Mouse (Mus musculus) heart, postnatal 0 days (tissue): ENCODE data around the gene Emilin3.

ENCODE experiments used
- CTCF ChIP-seq: IDR thresholded peaks from 2 replicates; pipeline ENCODE4 v1.5.1; 2016; ENCODE audit warnings: antibody characterized with exemption, control low read depth, low read depth
- EP300 ChIP-seq: IDR thresholded peaks from 2 replicates; pipeline ENCODE4 v1.6.1; 2016; ENCODE audit warnings: antibody characterized with exemption, low read depth

DNA sequence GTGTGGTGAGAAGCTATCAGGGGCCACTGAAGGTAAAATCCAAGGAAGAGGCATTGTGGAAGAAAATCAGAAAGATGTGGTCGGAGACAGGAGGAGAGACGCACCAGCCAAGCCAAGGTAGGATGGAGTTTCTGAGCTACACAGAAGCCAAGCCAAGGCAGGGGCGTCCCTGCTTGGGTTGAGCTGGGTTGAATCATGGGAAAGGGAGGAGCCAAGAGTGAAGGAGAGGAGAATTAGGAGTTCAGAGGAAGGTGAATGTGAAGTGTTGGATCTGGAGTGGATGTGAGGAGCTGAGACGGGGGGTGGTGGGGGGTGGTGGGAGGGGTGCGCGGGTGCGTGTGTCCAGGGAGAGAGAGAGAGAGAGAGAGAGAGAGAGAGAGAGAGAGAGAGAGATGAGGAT lies 9.2 kb upstream of the Emilin3 start:
- TF ChIP-seq CTCF, result no peak
- no peak for TF ChIP-seq EP300
